Mouse (Mus musculus) midbrain, embryonic 14.5 days (tissue): ENCODE data around the gene Six3. TPM values are rescaled to one million over a fixed set of nuclear protein-coding genes. Genes with fewer than 3 reads are reported as not detected.

Experiments
- ATAC-seq: fragments of 200-750 bp; cut with Nextera tagmentation; 2 replicates; pipeline ENCODE4 v1.8.0; 2017; ENCODE audit warnings: moderate number of reproducible peaks, moderate library complexity; ENCODE audit not compliant: low FRiP score, low TSS enrichment
- DNase-seq: peaks from one replicate; pipeline ENCODE4 v3.0.0-alpha.2; 2015
- H3K27ac ChIP-seq: fragments of 300-500 bp; sonication (generic); replicated peaks from 2 replicates; pipeline ENCODE4 v1.5.1; 2014; ENCODE audit warnings: mild to moderate bottlenecking, low read depth, low read length, moderate library complexity
- H3K27me3 ChIP-seq: fragments of 300-500 bp; sonication (generic); 2 replicates; pipeline ENCODE4 v1.6.1; 2014; ENCODE audit warnings: low read length, control low read depth, mixed read lengths; ENCODE audit not compliant: control insufficient read depth, insufficient read depth
- H3K36me3 ChIP-seq: fragments of 300-500 bp; sonication (generic); 2 replicates; pipeline ENCODE4 v1.6.1; 2014; ENCODE audit warnings: low read length, control low read depth; ENCODE audit not compliant: control insufficient read depth, insufficient read depth
- H3K4me1 ChIP-seq: fragments of 300-500 bp; sonication (generic); 2 replicates; pipeline ENCODE4 v1.6.1; 2014; ENCODE audit warnings: mild to moderate bottlenecking, antibody characterized with exemption, low read length, control low read depth; ENCODE audit not compliant: control insufficient read depth, insufficient read depth
- H3K4me2 ChIP-seq: fragments of 300-500 bp; sonication (generic); 2 replicates; pipeline ENCODE4 v1.6.1; 2014; ENCODE audit warnings: mild to moderate bottlenecking, low read length, moderate library complexity
- H3K4me3 ChIP-seq: fragments of 300-500 bp; sonication (generic); replicated peaks from 2 replicates; pipeline ENCODE4 v1.5.1; 2014; ENCODE audit warnings: low read depth, low read length
- H3K9ac ChIP-seq: fragments of 300-500 bp; sonication (generic); replicated peaks from 2 replicates; pipeline ENCODE4 v1.6.1; 2014; ENCODE audit warnings: mild to moderate bottlenecking, low read length, moderate library complexity
- H3K9me3 ChIP-seq: fragments of 300-500 bp; sonication (generic); 2 replicates; pipeline ENCODE4 v1.6.1; 2016; ENCODE audit warnings: low read length, control low read depth, mixed read lengths; ENCODE audit not compliant: control insufficient read depth
- WGBS: fragments of 180-500 bp; shearing (Covaris S2); extraction: QIAGEN DNeasy Blood & Tissue Kit; methylation state at CpG from one replicate; pipeline ENCODE4 v1.1.7; 2014; 5-methylcytosine and 5-hydroxymethylcytosine counted together
- polyA plus RNA-seq: library from polyadenylated mRNA; unstranded; fragments of >200 nt; fragmentation: Nextera tagmentation; extraction: Ambion mirVana; gene quantifications from 2 replicates; pipeline ENCODE4 v1.2.1, GENCODE M21; 2014

The Six3 gene
- polyA plus RNA-seq, 1 experiment from 2014 or later = 19.9 TPM

DNA sequence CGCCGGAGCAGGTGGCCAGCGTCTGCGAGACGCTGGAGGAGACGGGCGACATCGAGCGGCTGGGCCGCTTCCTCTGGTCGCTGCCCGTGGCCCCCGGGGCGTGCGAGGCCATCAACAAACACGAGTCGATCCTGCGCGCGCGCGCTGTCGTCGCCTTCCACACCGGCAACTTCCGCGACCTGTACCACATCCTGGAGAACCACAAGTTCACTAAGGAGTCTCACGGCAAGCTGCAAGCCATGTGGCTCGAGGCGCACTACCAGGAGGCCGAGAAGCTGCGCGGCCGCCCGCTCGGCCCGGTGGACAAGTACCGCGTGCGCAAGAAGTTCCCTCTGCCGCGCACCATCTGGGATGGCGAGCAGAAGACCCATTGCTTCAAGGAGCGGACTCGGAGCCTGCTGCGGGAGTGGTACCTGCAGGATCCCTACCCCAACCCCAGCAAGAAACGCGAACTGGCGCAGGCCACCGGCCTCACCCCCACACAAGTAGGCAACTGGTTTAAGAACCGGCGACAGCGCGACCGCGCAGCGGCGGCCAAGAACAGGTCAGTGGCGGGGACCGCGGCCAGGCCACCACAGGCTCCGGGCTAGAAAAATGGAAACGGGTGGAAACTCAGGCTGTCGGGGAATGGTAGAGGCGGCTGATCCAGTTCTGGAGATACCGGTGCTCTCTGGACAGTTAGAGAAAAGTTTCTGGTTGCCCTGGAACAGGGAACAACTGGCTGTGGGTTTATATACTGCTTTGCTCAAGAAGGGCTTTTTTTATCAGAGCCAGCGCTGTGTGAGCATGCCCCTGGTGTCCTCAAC lies 8.3 kb downstream of the Six3 start:
- peak overlapping the region; percentile 80 for H3K27ac ChIP-seq
- H3K4me2 ChIP-seq = peak overlapping the region; percentile 48
- ATAC-seq (no peak), DNase-seq (peak; percentile 52)
- H3K27me3 ChIP-seq = peaks cover 80% of the 10 kb centered on the region
- H3K4me1 ChIP-seq = 0 out of 2 replicates have a peak, but pooled peaks cover 4% of the 10 kb centered on the region
- H3K4me3 ChIP-seq = peak overlapping the region; percentile 29
- H3K9ac ChIP-seq = peak overlapping the region; percentile 55
- under 1% methylated on average over 67 of the region's 67 CpGs for WGBS
- H3K36me3 ChIP-seq = no peaks in the 10 kb centered on the region
- H3K9me3 ChIP-seq = no peaks in the 10 kb centered on the region

DNA sequence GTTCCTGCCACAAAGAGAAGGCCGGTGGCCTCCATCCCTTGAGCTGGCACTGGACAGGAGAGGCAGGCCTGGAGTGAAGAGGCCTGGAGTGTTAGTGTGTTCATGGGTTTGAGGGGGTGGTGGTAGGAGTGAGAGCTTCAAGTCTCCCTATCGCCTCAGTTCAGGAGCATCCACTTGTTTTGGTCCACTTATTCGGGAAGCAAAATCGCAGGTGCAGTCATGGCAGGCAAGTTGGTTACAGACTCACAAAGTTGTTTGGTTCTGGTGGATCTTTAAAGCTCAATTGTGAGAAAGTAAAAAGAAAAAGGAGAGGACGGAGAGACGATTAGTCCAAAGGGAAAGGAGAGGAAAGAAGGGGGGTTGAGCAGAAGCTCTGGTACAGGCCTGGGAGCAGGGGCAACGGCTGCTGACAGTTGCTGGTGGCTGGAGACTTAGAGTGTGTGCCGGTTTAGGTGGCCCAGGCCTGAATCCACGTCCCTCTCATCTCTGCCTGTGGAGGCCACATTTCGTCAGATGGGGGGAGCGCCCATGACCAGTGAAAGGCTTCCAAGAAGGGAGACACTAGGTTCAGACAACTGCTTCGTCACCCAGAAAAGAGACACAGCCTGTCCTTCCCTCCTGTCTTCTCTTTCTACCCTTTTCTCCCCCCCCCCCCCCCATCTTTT lies 9.2 kb downstream of the Six3 start:
- Histone ChIP-seq H3K4me3 (peak overlapping the region; percentile 29), H3K9me3 (no peaks in the 10 kb centered on the region), H3K4me1 (0 out of 2 replicates have a peak, but pooled peaks cover 4% of the 10 kb centered on the region), H3K9ac (peak overlapping the region; percentile 55), H3K27ac (peak overlapping the region; percentile 80), H3K36me3 (no peaks in the 10 kb centered on the region), H3K4me2 (peak overlapping the region; percentile 34; the same call in 1 of the 2 replicates), H3K27me3 (peaks cover 80% of the 10 kb centered on the region)
- DNase-seq (no peak), ATAC-seq (no peak)
- WGBS = 3% methylated on average over 12 of the region's 12 CpGs

DNA sequence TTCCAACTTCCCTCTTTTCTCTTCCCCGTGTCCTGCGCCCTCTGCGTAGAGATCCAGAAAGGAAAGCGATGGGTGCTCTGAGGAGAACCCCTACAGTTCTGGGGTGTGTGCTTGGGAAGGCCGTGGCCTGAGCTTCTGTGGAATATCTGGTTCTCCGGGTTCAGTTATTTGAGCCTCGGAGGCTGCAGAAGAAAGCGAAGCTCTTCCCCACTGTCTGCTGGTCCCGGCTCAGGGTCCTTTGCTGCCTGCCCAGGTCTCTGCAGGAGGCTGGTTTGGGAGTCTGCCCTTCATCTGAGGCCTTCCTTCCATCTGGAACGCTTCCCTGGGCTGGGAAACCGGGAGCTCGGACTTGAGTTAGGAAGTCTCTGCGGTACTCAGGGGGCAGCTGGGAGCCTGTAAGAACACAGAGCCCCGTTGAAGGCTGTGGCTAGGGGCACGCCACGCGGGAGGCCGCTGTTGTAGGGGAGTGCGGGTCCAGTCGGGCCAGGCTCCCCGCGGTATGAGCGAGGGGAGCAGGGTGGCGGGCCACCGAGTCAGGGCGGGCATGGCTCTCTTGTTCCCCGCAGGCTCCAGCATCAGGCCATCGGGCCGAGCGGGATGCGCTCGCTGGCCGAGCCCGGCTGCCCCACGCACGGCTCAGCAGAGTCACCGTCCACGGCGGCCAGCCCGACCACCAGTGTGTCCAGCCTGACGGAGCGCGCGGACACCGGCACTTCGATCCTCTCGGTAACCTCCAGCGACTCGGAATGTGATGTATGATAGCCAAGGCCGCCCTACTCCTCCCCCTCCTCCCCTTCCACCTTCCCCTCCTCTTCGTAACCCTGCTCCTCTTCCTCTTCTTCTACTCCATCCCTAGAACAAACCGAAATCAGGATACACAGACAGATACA lies 10.0 kb downstream of the Six3 start:
- Histone ChIP-seq H3K9ac (peak overlapping the region; percentile 55), H3K4me2 (peak overlapping the region; percentile 34), H3K9me3 (no peaks in the 10 kb centered on the region), H3K4me3 (peak overlapping the region; percentile 29), H3K27ac (peak overlapping the region; percentile 80), H3K4me1 (0 out of 2 replicates have a peak, but pooled peaks cover 4% of the 10 kb centered on the region), H3K27me3 (peaks cover 80% of the 10 kb centered on the region), H3K36me3 (no peaks in the 10 kb centered on the region)
- under 1% methylated on average over 50 of the region's 52 CpGs for WGBS
- DNase-seq = no peak
- no peak for ATAC-seq

- H3K27me3 ChIP-seq = peaks cover 80% of the 10 kb centered on the region
- peak overlapping the region; percentile 80 for H3K27ac ChIP-seq
- no peaks in the 10 kb centered on the region for H3K9me3 ChIP-seq
- peak overlapping the region; percentile 29 for H3K4me3 ChIP-seq
- no peaks in the 10 kb centered on the region for H3K36me3 ChIP-seq
- ATAC-seq (no peak), DNase-seq (no peak)
- peak overlapping the region; percentile 34; the same call in 1 of the 2 replicates for H3K4me2 ChIP-seq
- WGBS = 2% methylated on average over 13 of the region's 13 CpGs
- H3K9ac ChIP-seq = peak overlapping the region; percentile 55
- H3K4me1 ChIP-seq = 0 out of 2 replicates have a peak, but pooled peaks cover 4% of the 10 kb centered on the region
Observed at GRCm38 (mm10) chr17:85624051-85624420, 10.6 kb downstream of the Six3 start.

DNA sequence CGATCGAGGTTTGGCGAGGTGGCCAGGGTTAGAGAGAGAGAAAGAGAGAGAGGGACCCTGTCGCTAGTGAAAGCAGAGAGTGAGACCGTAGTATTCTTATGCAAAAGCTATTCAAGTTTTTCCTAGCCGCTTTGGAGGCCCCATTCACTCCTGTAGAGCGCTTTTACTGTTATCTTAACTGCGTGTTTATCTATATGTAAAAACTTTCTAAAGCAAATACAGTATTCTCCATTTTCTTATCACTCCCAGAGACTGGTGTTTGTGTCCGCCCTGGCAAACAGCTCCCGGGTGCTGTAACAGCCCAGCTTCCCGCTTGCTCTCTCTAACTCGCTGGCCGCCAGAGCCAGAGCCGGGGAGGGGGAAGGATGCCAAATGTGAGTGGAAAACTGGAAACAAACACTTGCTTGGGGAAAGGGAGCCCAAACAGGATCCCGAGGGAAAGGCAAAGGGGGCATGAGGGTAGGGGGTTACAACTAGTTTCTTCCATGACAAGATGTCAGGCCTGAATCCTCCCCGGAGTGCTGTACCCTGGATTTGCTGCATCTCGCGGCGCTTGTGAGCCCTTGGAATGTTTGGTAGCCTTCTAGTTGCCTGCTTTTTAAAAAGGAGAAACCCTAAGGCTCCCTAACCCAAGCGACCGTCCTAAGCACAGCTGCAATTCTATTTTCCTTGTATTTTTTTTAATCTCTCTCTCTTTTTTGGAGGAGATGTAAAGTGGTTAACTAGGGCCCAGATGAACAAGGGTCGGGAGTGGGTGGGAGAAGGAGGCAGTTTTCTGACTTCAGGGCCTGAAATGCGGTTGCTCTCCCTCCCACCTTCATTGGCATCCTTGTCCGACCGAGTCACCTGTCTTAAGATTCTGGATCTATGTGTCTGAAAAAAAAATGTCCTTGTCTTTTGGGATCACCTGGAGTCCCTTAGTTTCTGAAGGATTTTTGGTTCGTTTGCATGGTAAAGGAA lies 11.9 kb downstream of the Six3 start:
- Histone ChIP-seq H3K9me3 (no peaks in the 10 kb centered on the region), H3K36me3 (no peaks in the 10 kb centered on the region), H3K4me3 (peak overlapping the region; percentile 22), H3K27me3 (peaks cover 80% of the 10 kb centered on the region), H3K4me1 (0 out of 2 replicates have a peak, but pooled peaks cover 4% of the 10 kb centered on the region), H3K27ac (peak overlapping the region; percentile 66), H3K4me2 (peak overlapping the region; percentile 39), H3K9ac (peak overlapping the region; percentile 34; the same call in 1 of the 2 replicates)
- ATAC-seq (no peak), DNase-seq (peak; percentile 53)
- 2% methylated on average over 26 of the region's 26 CpGs for WGBS

- Histone ChIP-seq H3K4me1 (0 out of 2 replicates have a peak, but pooled peaks cover 2% of the 10 kb centered on the region), H3K36me3 (no peaks in the 10 kb centered on the region), H3K27me3 (peaks cover 79% of the 10 kb centered on the region), H3K4me2 (peak overlapping the region; percentile 39), H3K4me3 (peak overlapping the region; percentile 22), H3K27ac (peak overlapping the region; percentile 66; the same call in 1 of the 2 replicates), H3K9ac (peak overlapping the region; percentile 34; the same call in 1 of the 2 replicates), H3K9me3 (no peaks in the 10 kb centered on the region)
- WGBS = 8% methylated on average over 14 of the region's 14 CpGs
- ATAC-seq (no peak), DNase-seq (peak; percentile 12)
Observed at GRCm38 (mm10) chr17:85626091-85626860, 12.9 kb downstream of the Six3 start.

DNA sequence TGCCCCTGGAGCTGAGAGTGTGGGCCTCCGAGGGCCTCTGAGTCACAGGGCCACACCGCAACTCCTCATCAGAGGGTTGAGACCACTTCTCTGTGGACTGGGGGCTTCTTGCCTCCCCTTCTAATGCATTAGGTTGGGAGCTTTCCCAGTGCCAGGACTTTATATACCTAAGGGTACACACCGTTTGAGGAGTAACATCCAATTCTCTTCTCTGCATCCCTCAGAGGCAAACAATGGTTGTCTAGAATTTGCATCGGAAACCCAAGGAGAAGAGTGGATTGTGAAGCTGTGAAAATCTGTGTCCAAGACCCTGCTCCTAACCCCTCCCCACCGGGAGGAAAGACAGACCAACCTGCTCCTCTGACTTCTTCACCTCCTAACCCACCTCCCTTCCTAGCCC lies 14.3 kb downstream of the Six3 start:
- Histone ChIP-seq H3K27me3 (peaks cover 79% of the 10 kb centered on the region), H3K4me2 (peak overlapping the region; percentile 39), H3K9ac (no peak overlapping the region), H3K9me3 (no peaks in the 10 kb centered on the region), H3K36me3 (no peaks in the 10 kb centered on the region), H3K4me1 (no peaks in the 10 kb centered on the region), H3K27ac (no peak overlapping the region; the same call in 1 of the 2 replicates), H3K4me3 (no peak overlapping the region)
- DNase-seq (peak; percentile 2), ATAC-seq (no peak)
- 51% methylated on average over 5 of the region's 5 CpGs for WGBS
